Mouse (Mus musculus): ENCODE results near the gene Vps37d. TPM values are rescaled to one million over a fixed set of nuclear protein-coding genes. Genes with fewer than 3 reads are reported as not detected.

Gene Vps37d
- polyA plus RNA-seq, 1 experiment from 2014 or later: 0.25 TPM

DNA sequence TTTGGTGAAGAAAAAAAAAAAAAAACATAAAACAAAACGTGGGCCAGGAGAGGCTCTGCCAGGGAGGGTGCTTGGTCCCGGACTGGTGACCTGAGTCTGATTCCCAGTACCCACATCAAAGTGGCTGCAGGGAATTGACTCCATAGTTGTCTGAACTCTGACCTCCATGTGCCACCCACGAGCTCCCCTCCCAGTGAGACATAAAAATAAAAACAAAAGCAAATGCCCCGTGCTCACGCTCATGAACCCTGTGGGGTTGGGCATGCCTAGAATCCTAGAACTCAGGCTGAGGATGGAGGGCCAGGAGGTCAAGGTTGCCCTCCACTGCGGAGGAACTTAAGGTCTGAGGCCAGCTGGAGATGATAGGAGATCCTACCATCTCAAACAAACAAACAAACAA, 31.0 kb upstream of the Vps37d start:
- no peak for ATAC-seq (ENCODE audit: low read depth)

GRCm38 (mm10) chr5:135107521-135108501, 29.7 kb upstream of the Vps37d start:
- Histone ChIP-seq H3K9me3 (replicated peaks; ENCODE audit: control insufficient read depth, low read length) (no peaks in the 10 kb centered on the region), H3K4me3 (ENCODE audit: low read depth, low read length) (peak overlapping the region; percentile 60), H3K27ac (ENCODE audit: low read length) (peak overlapping the region; percentile 60), H3K9ac (ENCODE audit: low read depth, low read length) (peak overlapping the region; percentile 58; the same call in 1 of the 2 replicates), H3K4me1 (ENCODE audit: control insufficient read depth, low read depth, low read length) (peaks cover 5% of the 10 kb centered on the region; the same call in 1 of the 2 replicates), H3K27me3 (ENCODE audit: control insufficient read depth, insufficient read depth, low read depth, low read length) (peaks cover 35% of the 10 kb centered on the region), H3K36me3 (ENCODE audit: control insufficient read depth, insufficient read depth) (no peaks in the 10 kb centered on the region), H3K4me2 (ENCODE audit: low read depth, low read length) (peak overlapping the region; percentile 60)
- peak; percentile 82 for ATAC-seq (ENCODE audit: low read depth)
- 7% methylated on average over 39 of the region's 40 CpGs for WGBS (ENCODE audit: insufficient replicate concordance)

More for the DNA sequence above, 31.0 kb upstream of the Vps37d start:
- no peak overlapping the region for H3K27ac ChIP-seq (ENCODE audit: low read length)
- H3K4me1 ChIP-seq (ENCODE audit: control insufficient read depth, low read depth, low read length): peaks cover 5% of the 10 kb centered on the region; the same call in 1 of the 2 replicates
- no peaks in the 10 kb centered on the region for H3K9me3 ChIP-seq (replicated peaks; ENCODE audit: control insufficient read depth, low read length)
- peak overlapping the region; percentile 31 for H3K4me2 ChIP-seq (ENCODE audit: low read depth, low read length)
- H3K9ac ChIP-seq (ENCODE audit: low read depth, low read length): no peak overlapping the region
- H3K4me3 ChIP-seq (ENCODE audit: low read depth, low read length): no peak overlapping the region
- H3K27me3 ChIP-seq (ENCODE audit: control insufficient read depth, insufficient read depth, low read depth, low read length): peaks cover 30% of the 10 kb centered on the region
- no peaks in the 10 kb centered on the region for H3K36me3 ChIP-seq (ENCODE audit: control insufficient read depth, insufficient read depth)
- WGBS (ENCODE audit: insufficient replicate concordance): 37% methylated on average over 6 of the region's 6 CpGs

DNA sequence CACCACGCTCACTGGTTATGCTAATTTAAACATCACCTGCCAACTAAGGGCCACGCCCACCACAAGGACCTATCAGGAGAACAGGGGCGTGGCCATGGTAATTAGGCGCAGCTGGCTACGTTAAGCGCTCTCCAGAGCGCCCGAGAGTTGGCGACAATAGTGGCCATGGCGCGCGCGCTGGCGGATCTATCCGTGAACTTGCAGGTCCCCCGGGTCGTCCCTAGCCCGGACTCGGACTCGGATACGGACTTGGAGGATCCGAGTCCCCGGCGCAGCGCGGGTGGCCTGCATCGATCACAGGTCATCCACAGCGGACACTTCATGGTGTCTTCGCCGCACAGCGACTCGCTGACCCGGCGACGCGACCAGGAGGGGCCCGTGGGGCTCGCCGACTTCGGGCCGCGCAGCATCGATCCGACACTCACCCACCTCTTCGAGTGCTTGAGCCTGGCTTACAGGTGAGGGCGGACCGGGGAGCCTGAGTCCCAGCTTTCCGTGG, 28.7 kb upstream of the Vps37d start:
- Histone ChIP-seq H3K27me3 (ENCODE audit: control insufficient read depth, insufficient read depth, low read depth, low read length) (peaks cover 35% of the 10 kb centered on the region), H3K4me2 (ENCODE audit: low read depth, low read length) (peak overlapping the region; percentile 60), H3K36me3 (ENCODE audit: control insufficient read depth, insufficient read depth) (no peaks in the 10 kb centered on the region), H3K9ac (ENCODE audit: low read depth, low read length) (peak overlapping the region; percentile 58), H3K4me3 (ENCODE audit: low read depth, low read length) (peak overlapping the region; percentile 60), H3K9me3 (replicated peaks; ENCODE audit: control insufficient read depth, low read length) (no peaks in the 10 kb centered on the region), H3K27ac (ENCODE audit: low read length) (peak overlapping the region; percentile 29; the same call in 1 of the 2 replicates), H3K4me1 (ENCODE audit: control insufficient read depth, low read depth, low read length) (peaks cover 5% of the 10 kb centered on the region; the same call in 1 of the 2 replicates)
- peak; percentile 62 for ATAC-seq (ENCODE audit: low read depth)
- 1% methylated on average over 47 of the region's 48 CpGs for WGBS (ENCODE audit: insufficient replicate concordance)

GRCm38 (mm10) chr5:135103999-135104660, 26.1 kb upstream of the Vps37d start:
- H3K9me3 ChIP-seq (replicated peaks; ENCODE audit: control insufficient read depth, low read length): no peaks in the 10 kb centered on the region
- peaks cover 35% of the 10 kb centered on the region for H3K27me3 ChIP-seq (ENCODE audit: control insufficient read depth, insufficient read depth, low read depth, low read length)
- H3K4me1 ChIP-seq (ENCODE audit: control insufficient read depth, low read depth, low read length): peaks cover 5% of the 10 kb centered on the region; the same call in 1 of the 2 replicates
- no peak overlapping the region for H3K4me3 ChIP-seq (ENCODE audit: low read depth, low read length)
- no peaks in the 10 kb centered on the region for H3K36me3 ChIP-seq (ENCODE audit: control insufficient read depth, insufficient read depth)
- no peak overlapping the region for H3K4me2 ChIP-seq (ENCODE audit: low read depth, low read length)
- H3K27ac ChIP-seq (ENCODE audit: low read length): no peak overlapping the region
- ATAC-seq (ENCODE audit: low read depth): no peak
- 50% methylated on average over 11 of the region's 11 CpGs for WGBS (ENCODE audit: insufficient replicate concordance)
- H3K9ac ChIP-seq (ENCODE audit: low read depth, low read length): no peak overlapping the region

DNA sequence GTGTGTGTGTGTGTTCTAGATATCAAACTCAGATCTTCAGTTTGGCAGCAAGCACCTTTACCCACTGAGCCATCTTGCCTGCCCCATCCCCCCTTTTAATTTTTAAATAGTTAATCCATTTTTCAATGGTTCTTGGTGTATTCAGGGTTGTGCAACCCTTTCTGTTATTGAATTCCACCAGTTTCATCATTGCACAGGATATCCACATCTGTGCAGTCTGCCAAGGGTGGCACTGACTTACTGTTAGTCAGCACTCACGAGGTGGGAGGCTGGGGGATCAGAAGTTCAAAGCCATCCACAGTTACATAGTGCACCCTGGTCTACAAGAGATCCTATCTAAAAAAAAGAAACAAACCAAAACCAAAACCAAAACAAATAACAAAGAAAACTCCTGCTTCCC, 22.9 kb upstream of the Vps37d start:
- Histone ChIP-seq H3K27ac (ENCODE audit: low read length) (no peak overlapping the region), H3K36me3 (ENCODE audit: control insufficient read depth, insufficient read depth) (no peaks in the 10 kb centered on the region)

DNA sequence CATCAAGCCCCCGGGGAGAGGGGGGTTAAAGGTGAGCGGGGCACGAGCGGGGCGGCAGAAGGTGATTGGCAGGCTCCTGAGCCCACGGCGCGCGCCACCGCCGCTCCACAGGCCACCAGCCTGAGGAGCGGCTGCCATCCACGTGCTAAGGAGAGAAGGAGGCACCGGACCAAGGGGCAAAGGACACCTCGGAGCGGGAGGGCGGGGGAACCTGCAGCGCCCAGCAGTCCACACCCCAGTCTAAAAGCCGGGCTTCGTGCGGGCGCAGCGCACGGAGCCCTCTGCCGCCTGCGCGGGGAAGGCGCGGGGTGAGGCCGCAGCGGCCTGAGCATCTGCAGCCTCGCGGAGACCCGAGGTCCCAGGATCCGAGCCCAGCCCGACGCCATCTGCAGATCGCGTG, 11.6 kb upstream of the Vps37d start, which contains the start of gene Mlxipl:
TSS of gene Mlxipl (plus strand) at position 238 of the 400 bp plus-strand sequence.
- no peak for ATAC-seq (ENCODE audit: low read depth)

More for the DNA sequence above, 22.9 kb upstream of the Vps37d start:
- ATAC-seq (ENCODE audit: low read depth): no peak
- Histone ChIP-seq H3K4me2 (ENCODE audit: low read depth, low read length) (no peak overlapping the region), H3K4me1 (ENCODE audit: control insufficient read depth, low read depth, low read length) (no peaks in the 10 kb centered on the region), H3K27me3 (ENCODE audit: control insufficient read depth, insufficient read depth, low read depth, low read length) (peaks cover 13% of the 10 kb centered on the region; the same call in 1 of the 2 replicates), H3K4me3 (ENCODE audit: low read depth, low read length) (no peak overlapping the region), H3K9me3 (replicated peaks; ENCODE audit: control insufficient read depth, low read length) (no peaks in the 10 kb centered on the region), H3K9ac (ENCODE audit: low read depth, low read length) (no peak overlapping the region)
- 36% methylated on average over 1 of the region's 1 CpGs for WGBS (ENCODE audit: insufficient replicate concordance)

GRCm38 (mm10) chr5:135086871-135087270, 8.8 kb upstream of the Vps37d start:
- Histone ChIP-seq H3K4me3 (ENCODE audit: low read depth, low read length) (no peak overlapping the region), H3K27me3 (ENCODE audit: control insufficient read depth, insufficient read depth, low read depth, low read length) (peaks cover 34% of the 10 kb centered on the region), H3K9ac (ENCODE audit: low read depth, low read length) (no peak overlapping the region), H3K9me3 (replicated peaks; ENCODE audit: control insufficient read depth, low read length) (no peaks in the 10 kb centered on the region), H3K36me3 (ENCODE audit: control insufficient read depth, insufficient read depth) (no peaks in the 10 kb centered on the region), H3K4me1 (ENCODE audit: control insufficient read depth, low read depth, low read length) (no peaks in the 10 kb centered on the region), H3K27ac (ENCODE audit: low read length) (no peak overlapping the region), H3K4me2 (ENCODE audit: low read depth, low read length) (no peak overlapping the region)
- no peak for ATAC-seq (ENCODE audit: low read depth)
- 48% methylated on average over 4 of the region's 4 CpGs for WGBS (ENCODE audit: insufficient replicate concordance)

More for the DNA sequence above, 11.6 kb upstream of the Vps37d start, which contains the start of gene Mlxipl:
- H3K4me3 ChIP-seq (ENCODE audit: low read depth, low read length): no peak within 1 kb of the TSS
- no peaks in the 10 kb centered on the region for H3K9me3 ChIP-seq (replicated peaks; ENCODE audit: control insufficient read depth, low read length)
- peaks cover 38% of the 10 kb centered on the region for H3K27me3 ChIP-seq (ENCODE audit: control insufficient read depth, insufficient read depth, low read depth, low read length)
- H3K27ac ChIP-seq (ENCODE audit: low read length): no peak within 1 kb of the TSS
- H3K36me3 ChIP-seq (ENCODE audit: control insufficient read depth, insufficient read depth): no peaks in the 10 kb centered on the region
- H3K9ac ChIP-seq (ENCODE audit: low read depth, low read length): no peak within 1 kb of the TSS
- WGBS (ENCODE audit: insufficient replicate concordance): 5% methylated on average over 39 of the region's 39 CpGs
- 0 out of 2 replicates have a peak within 1 kb of the TSS, but pooled peaks have one; percentile 25 for H3K4me2 ChIP-seq (ENCODE audit: low read depth, low read length)
- H3K4me1 ChIP-seq (ENCODE audit: control insufficient read depth, low read depth, low read length): no peaks in the 10 kb centered on the region

DNA sequence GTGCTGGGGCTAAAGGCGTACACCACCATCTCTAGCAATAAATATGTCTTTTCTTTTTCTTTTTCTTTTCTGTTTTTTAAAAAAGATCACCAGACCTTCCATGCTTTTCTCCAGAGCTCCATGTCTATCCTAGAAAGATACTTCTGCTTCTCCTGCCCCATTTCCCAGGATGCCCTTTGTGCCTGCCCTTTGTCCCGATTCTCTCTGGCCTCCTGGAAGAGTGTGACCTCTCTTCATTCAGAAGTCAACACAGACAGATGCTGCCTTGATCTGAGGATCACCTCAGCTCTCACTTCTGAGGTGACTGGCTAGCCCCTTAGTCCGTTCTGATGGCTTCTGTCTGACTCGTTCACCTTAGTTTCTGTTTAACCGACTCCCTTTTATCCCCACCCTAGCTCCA, 2.5 kb upstream of the Vps37d start:
- no peaks in the 10 kb centered on the region for H3K36me3 ChIP-seq (ENCODE audit: control insufficient read depth, insufficient read depth)
- no peak overlapping the region for H3K4me2 ChIP-seq (ENCODE audit: low read depth, low read length)
- H3K4me3 ChIP-seq (ENCODE audit: low read depth, low read length): no peak overlapping the region
- 62% methylated on average over 5 of the region's 5 CpGs for WGBS (ENCODE audit: insufficient replicate concordance)
- 0 out of 2 replicates have a peak, but pooled peaks cover 2% of the 10 kb centered on the region for H3K27me3 ChIP-seq (ENCODE audit: control insufficient read depth, insufficient read depth, low read depth, low read length)
- H3K9me3 ChIP-seq (replicated peaks; ENCODE audit: control insufficient read depth, low read length): no peaks in the 10 kb centered on the region
- H3K27ac ChIP-seq (ENCODE audit: low read length): no peak overlapping the region
- no peak overlapping the region for H3K9ac ChIP-seq (ENCODE audit: low read depth, low read length)
- peaks cover 9% of the 10 kb centered on the region for H3K4me1 ChIP-seq (ENCODE audit: control insufficient read depth, low read depth, low read length)
- ATAC-seq (ENCODE audit: low read depth): no peak

Data from liver, embryonic 16.5 days (tissue).